Mouse (Mus musculus): ENCODE results near the gene Gm49630. TPM values are rescaled to one million over a fixed set of nuclear protein-coding genes. Genes with fewer than 3 reads are reported as not detected.
"Not testable (repeated sequence)": the region's sequence is repeated elsewhere in the genome, so short reads cannot be mapped to it uniquely, and the experiment has no call there.

Gene Gm49630
- polyA plus RNA-seq, 1 experiment from 2014 or later = not detected

DNA sequence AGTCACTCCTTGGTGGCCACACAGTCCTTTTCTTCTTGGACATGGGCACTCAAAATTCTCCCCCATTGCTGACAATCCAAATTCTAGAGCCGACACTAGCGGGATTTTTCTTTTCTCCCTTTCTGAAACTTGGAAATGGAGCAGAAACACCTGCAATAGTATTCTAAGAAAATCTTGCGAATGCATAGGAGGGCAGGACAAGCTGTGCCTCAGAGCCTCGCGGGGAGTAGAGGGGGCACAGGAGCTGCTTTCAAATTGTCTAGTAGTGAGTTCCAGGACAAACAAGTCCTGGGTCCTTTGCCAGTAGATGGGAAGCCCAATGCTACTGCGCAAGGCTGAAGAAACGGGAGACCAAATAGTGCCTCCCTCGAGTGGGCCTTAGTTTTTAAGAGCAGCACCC lies 23.9 kb upstream of the Gm49630 start:
- not testable (repeated sequence) for H3K9ac ChIP-seq (ENCODE audit: low read length); DNase-seq (ENCODE audit: low spot score); H3K4me1 ChIP-seq (replicated peaks; ENCODE audit: control insufficient read depth, insufficient read depth, low read length); H3K36me3 ChIP-seq (ENCODE audit: control insufficient read depth, insufficient read depth, low read length); H3K4me2 ChIP-seq (ENCODE audit: low read length); H3K9me3 ChIP-seq (ENCODE audit: control insufficient read depth, low read length); ATAC-seq (replicated peaks; ENCODE audit: low FRiP score, low TSS enrichment, low read depth); H3K4me3 ChIP-seq (ENCODE audit: low read depth, low read length); H3K27ac ChIP-seq (ENCODE audit: low read depth); H3K27me3 ChIP-seq (replicated peaks; ENCODE audit: control insufficient read depth, insufficient read depth, low read length)
- 85% methylated on average over 6 of the region's 8 CpGs for WGBS

DNA sequence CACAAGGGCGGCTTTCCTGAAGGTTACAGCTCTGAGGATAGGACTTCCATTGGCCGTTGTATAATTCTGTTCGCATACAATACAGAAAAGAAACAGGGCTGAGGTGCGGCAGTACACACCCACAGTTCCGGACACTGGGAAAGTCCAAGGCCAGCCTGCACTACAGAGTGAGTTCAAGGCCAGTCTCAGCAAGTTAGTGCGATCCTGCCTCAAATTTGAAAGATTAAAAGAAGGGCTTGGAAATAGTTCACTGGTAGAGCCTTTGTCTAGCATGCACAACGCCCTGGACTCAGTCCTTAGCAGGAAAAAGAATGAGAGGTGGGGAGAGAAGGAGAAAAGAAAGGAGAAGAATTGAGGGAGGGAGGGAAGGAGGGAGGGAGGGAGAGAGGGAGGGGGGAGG lies 23.3 kb upstream of the Gm49630 start:
- not testable (repeated sequence) for H3K36me3 ChIP-seq (ENCODE audit: control insufficient read depth, insufficient read depth, low read length); H3K9ac ChIP-seq (ENCODE audit: low read length); DNase-seq (ENCODE audit: low spot score); H3K9me3 ChIP-seq (ENCODE audit: control insufficient read depth, low read length); H3K4me3 ChIP-seq (ENCODE audit: low read depth, low read length); ATAC-seq (replicated peaks; ENCODE audit: low FRiP score, low TSS enrichment, low read depth); H3K27me3 ChIP-seq (replicated peaks; ENCODE audit: control insufficient read depth, insufficient read depth, low read length); H3K4me2 ChIP-seq (ENCODE audit: low read length); H3K4me1 ChIP-seq (replicated peaks; ENCODE audit: control insufficient read depth, insufficient read depth, low read length); H3K27ac ChIP-seq (ENCODE audit: low read depth)
- WGBS = 85% methylated on average over 7 of the region's 7 CpGs

DNA sequence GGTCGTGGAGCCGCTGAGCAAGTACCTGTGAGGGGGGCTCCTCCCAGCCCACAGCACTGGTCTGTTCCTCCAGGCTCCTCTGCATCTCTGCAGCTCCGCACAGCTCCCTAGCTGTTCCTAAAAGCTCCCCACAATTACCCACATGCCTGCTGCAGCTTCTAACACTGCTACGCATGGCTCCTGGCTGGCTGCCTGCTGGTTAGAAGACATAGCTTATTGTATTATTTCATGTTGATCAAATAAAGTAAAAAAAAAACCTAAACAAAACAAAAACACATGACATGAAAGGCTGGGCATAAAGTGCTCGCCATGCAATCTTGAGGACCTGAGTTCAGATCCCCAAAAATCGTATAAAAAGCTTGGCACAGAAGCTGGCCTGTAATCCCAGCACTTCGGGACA lies 18.1 kb upstream of the Gm49630 start:
- H3K4me3 ChIP-seq (ENCODE audit: low read depth, low read length); H3K9me3 ChIP-seq (ENCODE audit: control insufficient read depth, low read length); ATAC-seq (replicated peaks; ENCODE audit: low FRiP score, low TSS enrichment, low read depth); H3K4me1 ChIP-seq (replicated peaks; ENCODE audit: control insufficient read depth, insufficient read depth, low read length); H3K27me3 ChIP-seq (replicated peaks; ENCODE audit: control insufficient read depth, insufficient read depth, low read length); H3K27ac ChIP-seq (ENCODE audit: low read depth); H3K9ac ChIP-seq (ENCODE audit: low read length); H3K36me3 ChIP-seq (ENCODE audit: control insufficient read depth, insufficient read depth, low read length); DNase-seq (ENCODE audit: low spot score); H3K4me2 ChIP-seq (ENCODE audit: low read length): not testable (repeated sequence)
- 61% methylated on average over 7 of the region's 7 CpGs for WGBS

DNA sequence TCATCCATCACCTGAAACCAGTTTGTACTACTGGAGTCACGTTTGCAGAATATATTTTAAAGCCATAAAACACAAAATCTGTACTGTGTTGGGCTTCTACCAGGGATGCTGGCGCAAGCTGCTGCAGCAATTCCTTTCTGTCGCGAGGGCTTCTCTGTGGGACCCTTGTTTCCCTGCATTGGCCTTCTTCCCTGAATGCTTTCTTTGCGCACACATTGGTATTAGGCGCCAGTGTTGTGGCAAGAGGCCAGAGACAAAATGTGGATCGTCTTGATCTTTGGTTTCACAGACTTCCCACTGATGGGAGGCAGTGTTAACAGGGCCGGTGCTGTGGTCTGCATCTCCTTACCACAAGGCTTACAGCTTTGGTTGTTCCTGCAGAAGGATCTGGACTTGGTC lies 17.2 kb upstream of the Gm49630 start:
- not testable (repeated sequence) for H3K9me3 ChIP-seq (ENCODE audit: control insufficient read depth, low read length); H3K27ac ChIP-seq (ENCODE audit: low read depth); H3K4me1 ChIP-seq (replicated peaks; ENCODE audit: control insufficient read depth, insufficient read depth, low read length); H3K4me3 ChIP-seq (ENCODE audit: low read depth, low read length); H3K9ac ChIP-seq (ENCODE audit: low read length); DNase-seq (ENCODE audit: low spot score); H3K36me3 ChIP-seq (ENCODE audit: control insufficient read depth, insufficient read depth, low read length); H3K4me2 ChIP-seq (ENCODE audit: low read length); ATAC-seq (replicated peaks; ENCODE audit: low FRiP score, low TSS enrichment, low read depth); H3K27me3 ChIP-seq (replicated peaks; ENCODE audit: control insufficient read depth, insufficient read depth, low read length)
- WGBS = 81% methylated on average over 6 of the region's 8 CpGs

DNA sequence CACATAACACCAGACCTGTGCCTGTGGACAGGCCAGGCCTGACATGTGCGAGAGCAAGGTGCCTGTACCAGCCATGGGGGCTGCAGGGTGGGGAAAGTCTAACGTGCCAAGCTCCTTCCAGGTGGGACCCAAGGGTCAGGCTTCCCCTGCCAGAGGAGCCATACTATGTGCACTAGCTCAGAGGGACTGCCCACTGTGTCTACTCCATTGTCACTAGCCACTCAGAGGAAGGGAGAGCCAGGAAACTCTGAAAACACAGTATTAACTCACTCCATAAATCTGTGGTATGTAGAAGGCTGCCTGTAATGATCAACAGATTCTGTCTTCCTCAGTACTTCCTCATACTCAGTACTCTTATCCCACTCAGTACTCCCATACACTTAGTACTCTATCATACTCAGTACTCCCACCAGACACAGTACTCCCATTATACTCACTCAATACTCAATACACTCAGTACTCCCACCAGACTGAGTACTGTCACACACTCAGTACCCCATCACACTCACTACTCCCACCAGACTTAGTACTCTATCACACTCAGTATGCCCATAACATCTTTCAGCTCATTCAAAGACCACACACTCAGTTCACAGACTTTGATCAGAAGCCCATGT lies 16.7 kb upstream of the Gm49630 start:
- H3K27ac ChIP-seq (ENCODE audit: low read depth); H3K4me1 ChIP-seq (replicated peaks; ENCODE audit: control insufficient read depth, insufficient read depth, low read length); H3K9me3 ChIP-seq (ENCODE audit: control insufficient read depth, low read length); H3K4me2 ChIP-seq (ENCODE audit: low read length); ATAC-seq (replicated peaks; ENCODE audit: low FRiP score, low TSS enrichment, low read depth); DNase-seq (ENCODE audit: low spot score); H3K36me3 ChIP-seq (ENCODE audit: control insufficient read depth, insufficient read depth, low read length); H3K9ac ChIP-seq (ENCODE audit: low read length); H3K27me3 ChIP-seq (replicated peaks; ENCODE audit: control insufficient read depth, insufficient read depth, low read length); H3K4me3 ChIP-seq (ENCODE audit: low read depth, low read length): not testable (repeated sequence)
- no CpG with 5 or more reads among the region's 2 CpGs for WGBS

DNA sequence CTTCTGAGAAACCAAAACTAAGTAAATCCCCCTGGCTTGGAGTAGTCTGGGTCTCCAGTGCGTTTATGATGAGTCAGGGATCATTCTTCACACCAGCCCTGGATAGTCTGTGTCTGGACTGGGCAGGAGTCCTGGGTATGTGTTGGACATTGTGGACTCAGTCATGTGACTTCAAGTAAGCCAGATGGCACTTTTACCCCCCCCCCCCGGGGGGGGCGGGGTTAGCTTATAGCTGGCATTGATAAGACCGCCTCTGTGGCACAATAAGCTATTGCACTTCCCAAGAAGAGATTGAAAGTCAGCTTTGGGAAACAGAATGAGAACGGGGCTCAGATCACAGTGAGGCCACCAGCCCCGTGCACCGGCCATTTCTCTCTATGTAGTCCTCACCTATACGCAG lies 14.2 kb upstream of the Gm49630 start:
- H3K4me3 ChIP-seq (ENCODE audit: low read depth, low read length); H3K27ac ChIP-seq (ENCODE audit: low read depth); H3K4me2 ChIP-seq (ENCODE audit: low read length); H3K9ac ChIP-seq (ENCODE audit: low read length); H3K4me1 ChIP-seq (replicated peaks; ENCODE audit: control insufficient read depth, insufficient read depth, low read length); H3K27me3 ChIP-seq (replicated peaks; ENCODE audit: control insufficient read depth, insufficient read depth, low read length); H3K9me3 ChIP-seq (ENCODE audit: control insufficient read depth, low read length); H3K36me3 ChIP-seq (ENCODE audit: control insufficient read depth, insufficient read depth, low read length); ATAC-seq (replicated peaks; ENCODE audit: low FRiP score, low TSS enrichment, low read depth); DNase-seq (ENCODE audit: low spot score): not testable (repeated sequence)
- WGBS = 73% methylated on average over 8 of the region's 8 CpGs

DNA sequence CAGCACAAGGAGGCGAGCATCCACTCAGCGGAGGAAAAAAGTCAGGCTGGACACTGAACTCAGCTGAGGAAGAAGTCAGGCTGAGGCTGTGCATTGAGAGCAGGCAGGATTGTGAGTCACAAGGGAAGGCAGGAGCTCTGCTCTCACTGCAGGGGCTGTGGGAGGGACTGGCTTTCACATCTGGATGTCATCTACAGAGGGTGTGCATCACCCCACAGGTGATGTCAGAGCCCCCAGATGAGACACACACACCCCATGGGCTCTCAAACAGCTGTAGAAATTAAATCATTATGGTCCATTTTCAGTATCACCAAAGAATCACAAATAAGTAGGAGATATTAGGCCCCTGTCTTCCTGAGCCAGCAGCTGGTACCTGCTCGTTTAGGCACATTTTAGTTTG lies 13.6 kb upstream of the Gm49630 start, which contains the start of gene Unc93a2:
Gene Unc93a2 (minus strand): TSS at position 101 of the 400 bp plus-strand sequence.
- not testable (repeated sequence) for H3K9me3 ChIP-seq (ENCODE audit: control insufficient read depth, low read length); H3K27ac ChIP-seq (ENCODE audit: low read depth); ATAC-seq (replicated peaks; ENCODE audit: low FRiP score, low TSS enrichment, low read depth); H3K27me3 ChIP-seq (replicated peaks; ENCODE audit: control insufficient read depth, insufficient read depth, low read length); H3K36me3 ChIP-seq (ENCODE audit: control insufficient read depth, insufficient read depth, low read length); H3K4me1 ChIP-seq (replicated peaks; ENCODE audit: control insufficient read depth, insufficient read depth, low read length); DNase-seq (ENCODE audit: low spot score); H3K4me3 ChIP-seq (ENCODE audit: low read depth, low read length); H3K4me2 ChIP-seq (ENCODE audit: low read length); H3K9ac ChIP-seq (ENCODE audit: low read length)
- WGBS = 68% methylated on average over 3 of the region's 3 CpGs

DNA sequence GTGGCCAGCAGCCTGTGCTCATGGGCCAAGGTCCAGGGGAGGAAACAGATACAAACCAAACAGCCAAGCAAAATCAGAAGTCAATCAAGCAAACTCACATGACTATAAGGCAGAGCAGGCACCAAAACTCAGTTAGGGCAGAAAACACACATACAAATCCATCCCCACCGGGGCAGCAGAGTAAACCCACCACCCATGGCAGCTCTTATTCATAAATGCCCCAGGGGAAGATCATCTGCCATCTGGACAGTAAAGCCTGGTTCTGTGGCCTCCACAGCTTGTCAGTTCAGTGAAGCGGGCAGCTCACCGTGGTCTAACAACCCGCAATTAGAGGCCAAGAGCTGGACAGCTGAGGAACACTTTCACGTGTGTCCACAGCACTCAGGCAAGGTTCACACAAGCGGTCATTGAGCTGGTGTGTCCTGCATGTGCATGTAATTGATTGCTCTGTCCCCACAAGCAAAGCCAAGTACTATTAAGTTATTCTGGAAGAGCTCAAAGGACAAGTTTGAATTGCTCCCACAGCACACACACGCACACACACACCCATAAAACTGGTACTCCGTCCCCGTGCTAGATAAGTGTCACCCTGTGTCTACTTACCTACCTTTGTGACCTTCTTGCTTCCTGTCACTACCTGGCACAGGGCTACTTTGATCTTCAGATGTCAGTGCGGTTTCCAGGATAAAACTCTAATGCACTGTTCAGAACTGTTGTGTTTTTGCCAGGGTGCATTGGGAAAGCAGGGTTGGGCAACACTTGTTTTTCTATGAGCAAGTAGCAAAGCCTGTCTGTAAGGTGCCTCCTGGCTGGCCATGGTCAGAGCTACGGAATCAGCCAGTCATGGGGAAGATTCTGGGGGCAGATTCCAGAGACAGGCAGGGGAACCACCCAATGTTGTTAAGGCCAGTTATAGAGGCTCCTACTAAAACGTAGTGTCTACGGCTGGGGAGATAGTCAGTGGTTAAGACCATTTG lies 11.7 kb upstream of the Gm49630 start:
- H3K9ac ChIP-seq (ENCODE audit: low read length); DNase-seq (ENCODE audit: low spot score); ATAC-seq (replicated peaks; ENCODE audit: low FRiP score, low TSS enrichment, low read depth); H3K36me3 ChIP-seq (ENCODE audit: control insufficient read depth, insufficient read depth, low read length); H3K27me3 ChIP-seq (replicated peaks; ENCODE audit: control insufficient read depth, insufficient read depth, low read length); H3K4me3 ChIP-seq (ENCODE audit: low read depth, low read length); H3K27ac ChIP-seq (ENCODE audit: low read depth); H3K9me3 ChIP-seq (ENCODE audit: control insufficient read depth, low read length); H3K4me1 ChIP-seq (replicated peaks; ENCODE audit: control insufficient read depth, insufficient read depth, low read length); H3K4me2 ChIP-seq (ENCODE audit: low read length): not testable (repeated sequence)
- WGBS = 63% methylated on average over 6 of the region's 13 CpGs
